Mouse (Mus musculus) activated CD4-positive, CD25-positive, alpha-beta regulatory T cell, adult 4 months (primary cell): ENCODE measurements around the gene Fam171b. TPM values are rescaled to one million over a fixed set of nuclear protein-coding genes. Genes with fewer than 3 reads are reported as not detected.

Experiments
- ATAC-seq: one replicate; pipeline ENCODE4 v1.8.0; 2017
- polyA plus RNA-seq, 2 experiments: library from polyadenylated mRNA; unstranded; fragments of 100-300 nt; shearing (Covaris generic); gene quantifications; one replicate each; pipeline ENCODE4 v1.2.1; 2017

Fam171b gene
- under 1 TPM; 0.20 to 0.65 TPM for polyA plus RNA-seq

DNA sequence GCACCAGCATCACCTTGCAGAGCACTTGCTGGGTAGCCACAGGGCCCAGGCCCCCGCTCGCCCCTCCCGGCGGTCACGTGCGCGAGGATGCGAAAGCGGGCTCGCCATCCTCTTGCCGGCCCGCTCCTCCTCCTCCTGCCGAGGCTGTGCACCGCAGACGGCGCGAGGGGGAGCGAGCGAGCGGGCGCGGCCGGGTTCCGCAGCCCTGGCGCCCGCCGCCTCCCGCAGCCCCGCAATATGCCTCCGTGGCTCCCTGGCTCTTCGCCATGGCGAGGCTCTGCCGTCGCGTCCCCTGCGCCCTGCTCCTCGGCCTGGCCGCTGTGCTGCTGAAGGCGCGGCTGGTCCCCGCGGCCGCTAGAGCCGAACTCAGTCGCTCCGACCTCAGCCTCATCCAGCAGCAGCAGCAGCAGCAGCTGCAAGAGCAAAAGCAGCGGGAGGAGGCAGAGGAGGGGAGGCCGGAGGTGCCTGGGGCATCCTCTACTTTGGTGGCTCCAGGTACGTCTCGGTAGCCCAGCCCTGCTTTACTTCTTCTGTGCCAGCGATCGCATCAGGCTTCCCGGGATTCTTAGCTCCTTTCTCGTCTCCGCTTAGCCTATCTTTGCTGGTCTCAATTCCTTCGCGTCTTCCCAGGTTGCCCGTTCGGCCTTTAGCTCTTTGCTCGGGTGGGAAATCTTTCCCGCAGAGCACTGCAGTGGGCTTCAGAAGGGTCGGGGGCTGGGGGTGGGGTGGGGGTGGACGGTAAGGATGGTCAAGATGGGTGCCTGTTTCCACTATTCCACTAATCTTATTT lies at the start of gene Fam171b:
TSS of gene Fam171b (plus strand) at position 154 of the 790 bp plus-strand sequence.
- peak; percentile 75 for ATAC-seq

DNA sequence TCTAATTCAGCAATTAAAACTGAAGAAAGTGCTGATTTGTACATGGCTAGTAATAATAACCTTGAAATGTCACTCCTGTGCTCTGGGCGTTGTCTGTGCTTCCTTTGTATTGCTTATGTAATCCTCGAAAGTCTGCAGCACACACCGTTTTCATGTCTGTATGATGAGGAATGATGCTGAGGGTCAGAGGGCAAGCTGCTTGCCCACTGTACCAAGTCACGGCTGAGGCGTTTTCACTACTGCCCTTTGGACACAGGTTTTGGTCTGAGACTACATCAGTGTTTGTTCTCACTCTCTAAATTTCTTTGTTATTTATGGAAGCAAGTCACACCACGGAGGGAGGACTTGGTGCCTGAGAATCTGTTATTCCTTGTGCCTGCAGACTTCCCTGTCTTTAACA lies 46.4 kb upstream of the Fam171b start:
- no peak for ATAC-seq

DNA sequence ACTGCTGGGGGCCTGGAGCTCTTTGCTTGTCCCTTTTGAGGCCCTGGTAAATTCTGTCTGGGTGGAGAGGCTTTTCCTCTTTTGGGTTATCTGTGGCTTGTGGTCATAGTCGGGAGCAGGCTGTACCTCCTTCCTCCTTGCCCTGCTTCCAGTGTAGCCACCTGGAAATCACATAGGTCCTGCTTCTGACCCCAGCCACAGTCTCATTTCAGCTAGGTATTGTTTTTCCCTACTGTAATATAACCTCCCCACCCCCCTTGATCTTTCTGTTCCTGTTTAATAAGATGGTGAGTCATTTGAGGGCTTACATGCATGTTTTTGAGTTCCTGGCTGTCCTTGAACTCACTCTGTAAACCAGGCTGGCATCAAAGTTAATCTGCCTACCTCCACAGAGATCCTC lies 45.6 kb upstream of the Fam171b start:
- no peak for ATAC-seq

DNA sequence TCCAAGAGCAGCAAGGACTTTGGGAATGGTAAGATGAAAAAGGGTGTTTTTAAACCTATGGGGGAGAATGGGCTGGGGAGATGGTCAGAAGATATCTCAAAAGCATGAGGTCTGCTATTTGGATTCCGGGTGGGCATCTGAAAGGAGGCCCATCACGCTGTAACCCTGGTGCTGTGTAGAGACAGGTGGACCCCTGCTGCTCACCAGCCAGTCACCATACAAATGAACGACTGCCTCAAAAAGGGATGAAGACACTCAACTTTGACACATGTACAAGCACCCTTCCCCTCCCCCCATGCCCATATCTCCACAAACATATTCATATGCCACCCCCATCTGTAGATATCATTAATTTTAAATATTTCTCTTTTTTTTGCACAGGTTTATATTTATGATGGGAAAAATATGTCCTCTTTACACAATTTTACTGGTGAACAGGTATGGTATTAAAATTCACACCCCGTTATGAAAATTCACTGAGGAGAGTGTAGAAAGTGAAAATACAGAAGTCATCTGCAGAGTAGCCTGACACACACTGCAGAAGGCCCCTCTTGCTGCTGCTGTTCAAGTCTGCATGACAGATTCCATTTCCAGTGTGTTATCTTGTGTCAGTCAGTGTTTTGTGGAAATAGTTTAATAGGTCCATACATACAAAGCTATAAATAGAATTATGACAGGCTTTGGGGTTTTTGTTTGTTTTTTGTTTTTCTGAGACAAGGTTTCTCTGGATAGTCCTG lies 44.0 kb upstream of the Fam171b start:
- ATAC-seq, result no peak

DNA sequence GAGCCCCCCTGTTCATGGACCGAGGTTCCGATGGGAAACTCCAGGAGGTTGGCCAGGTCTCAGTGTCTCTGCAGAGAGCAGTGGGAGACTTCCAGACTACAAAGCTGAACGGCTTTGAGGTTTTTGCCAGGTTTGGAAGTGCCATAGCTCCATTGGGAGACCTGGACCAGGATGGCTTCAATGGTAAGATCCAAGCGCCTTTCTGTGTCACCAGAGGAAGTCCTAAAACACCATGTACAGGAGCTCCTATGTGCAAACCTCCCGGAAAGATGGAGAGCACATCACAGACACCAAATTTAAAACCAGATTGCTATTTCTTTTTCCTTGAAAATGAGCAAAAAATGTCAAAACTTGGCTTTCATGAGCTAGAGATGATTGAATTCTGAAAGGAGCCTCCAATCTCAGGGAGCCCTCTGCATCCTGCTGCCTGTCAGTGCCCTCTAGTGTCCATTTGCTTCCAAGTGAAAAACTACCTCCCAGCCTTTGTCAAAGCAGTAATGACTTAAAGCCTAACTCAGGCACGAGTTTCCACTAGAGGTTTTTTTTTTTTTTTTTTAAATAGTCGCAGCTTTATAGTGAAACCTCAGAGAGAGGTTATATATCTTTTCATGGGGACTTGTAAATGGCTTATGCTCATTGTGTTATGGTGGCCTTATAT lies 41.2 kb upstream of the Fam171b start:
- peak; percentile 93 for ATAC-seq

DNA sequence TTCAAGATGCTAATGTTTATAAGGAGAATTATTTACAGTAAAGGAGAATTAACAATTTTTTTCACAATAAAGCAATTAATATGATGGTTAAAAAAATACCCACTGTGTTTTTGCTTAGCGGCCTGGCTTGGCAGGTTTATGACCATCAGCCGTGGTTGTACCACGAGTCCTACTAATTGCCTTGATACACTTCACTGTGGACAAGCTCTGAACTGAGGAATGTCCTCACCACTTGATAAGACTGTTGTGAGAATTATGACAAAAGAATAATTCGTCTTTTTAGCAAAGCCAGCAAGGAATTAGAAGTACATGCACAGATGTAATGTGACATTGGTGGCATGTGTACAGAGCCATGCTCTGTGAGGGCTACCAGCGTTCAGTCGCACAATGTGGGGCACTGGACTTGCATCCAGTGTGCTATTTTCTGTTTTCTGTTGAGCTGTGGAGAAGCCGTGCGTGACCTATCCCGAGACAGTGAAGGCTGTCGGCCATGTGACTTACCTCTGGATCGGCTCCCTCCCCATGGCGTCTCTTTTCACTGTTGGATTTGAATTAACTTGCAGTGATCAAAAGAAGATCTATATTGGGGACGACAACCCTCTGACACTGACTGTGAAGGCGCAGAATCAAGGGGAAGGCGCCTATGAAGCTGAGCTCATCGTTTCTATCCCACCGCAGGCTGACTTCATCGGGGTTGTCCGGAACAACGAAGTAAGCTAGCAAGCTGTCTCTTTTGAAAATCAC lies 20.9 kb upstream of the Fam171b start:
- ATAC-seq, result no peak

DNA sequence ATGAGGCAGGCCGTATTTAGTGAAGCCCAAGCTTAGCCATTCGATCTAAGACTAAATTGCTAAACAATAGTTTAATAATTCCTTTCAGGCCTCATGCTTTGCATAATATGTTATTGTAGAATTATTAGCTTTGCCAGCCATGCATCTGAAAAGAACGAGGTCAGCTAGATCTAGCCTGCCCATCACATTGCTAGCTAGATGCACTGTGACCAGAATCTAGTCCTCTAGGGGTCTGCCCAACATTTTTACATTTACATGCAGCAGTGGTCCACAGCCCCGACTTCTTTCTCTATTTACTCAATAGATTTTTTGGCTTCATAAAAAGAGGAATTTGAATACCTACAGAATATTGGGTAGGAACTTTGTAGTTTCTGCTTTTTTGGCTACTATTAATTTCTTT lies 20.3 kb upstream of the Fam171b start:
- no peak for ATAC-seq

DNA sequence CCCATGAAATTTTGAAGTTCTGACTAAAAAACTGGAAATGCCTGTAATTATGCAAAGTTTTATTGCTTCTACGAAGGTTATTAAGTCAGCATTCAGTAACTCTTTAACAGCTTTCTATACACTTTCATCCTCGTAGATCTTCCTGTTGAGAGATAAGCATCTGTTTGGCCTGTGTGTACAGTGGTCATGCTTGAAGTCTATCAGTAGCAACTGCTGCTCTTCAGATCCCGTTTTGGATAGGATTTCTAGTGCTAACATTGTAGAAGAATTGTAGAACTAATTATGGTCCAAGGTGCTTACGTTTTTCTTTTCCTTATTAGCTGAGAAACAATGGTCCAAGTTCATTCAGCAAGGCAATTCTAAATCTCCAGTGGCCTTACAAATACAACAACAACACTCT lies 16.7 kb upstream of the Fam171b start:
- ATAC-seq, result no peak

DNA sequence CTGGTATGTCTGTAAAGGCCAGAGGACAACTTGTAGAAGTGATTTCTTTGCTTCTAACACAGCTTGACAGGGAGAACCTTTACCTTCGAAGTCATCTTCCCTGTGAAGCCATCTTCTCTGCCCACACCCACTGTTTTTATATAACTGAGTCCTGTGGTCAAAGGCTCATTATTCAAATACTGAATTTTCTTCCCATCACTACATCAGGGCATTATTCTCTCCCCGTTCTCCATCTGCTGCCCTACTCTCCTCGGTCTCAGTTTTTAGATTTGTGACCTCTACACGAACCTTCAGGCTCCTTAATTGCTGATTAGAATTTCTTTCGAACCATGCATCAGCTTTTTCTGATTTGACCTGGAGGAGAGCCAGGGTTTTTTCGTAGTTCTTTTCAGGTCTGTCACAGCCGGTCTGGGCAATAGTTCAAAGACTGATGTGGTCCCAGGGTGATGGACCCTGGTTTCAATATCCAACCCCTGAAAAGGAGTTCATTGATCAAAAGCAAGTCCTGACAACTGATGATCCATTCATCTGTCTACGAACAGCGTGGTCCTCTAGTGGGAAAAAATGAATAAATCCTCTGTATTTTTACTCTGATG lies 14.4 kb upstream of the Fam171b start:
- ATAC-seq, result no peak

DNA sequence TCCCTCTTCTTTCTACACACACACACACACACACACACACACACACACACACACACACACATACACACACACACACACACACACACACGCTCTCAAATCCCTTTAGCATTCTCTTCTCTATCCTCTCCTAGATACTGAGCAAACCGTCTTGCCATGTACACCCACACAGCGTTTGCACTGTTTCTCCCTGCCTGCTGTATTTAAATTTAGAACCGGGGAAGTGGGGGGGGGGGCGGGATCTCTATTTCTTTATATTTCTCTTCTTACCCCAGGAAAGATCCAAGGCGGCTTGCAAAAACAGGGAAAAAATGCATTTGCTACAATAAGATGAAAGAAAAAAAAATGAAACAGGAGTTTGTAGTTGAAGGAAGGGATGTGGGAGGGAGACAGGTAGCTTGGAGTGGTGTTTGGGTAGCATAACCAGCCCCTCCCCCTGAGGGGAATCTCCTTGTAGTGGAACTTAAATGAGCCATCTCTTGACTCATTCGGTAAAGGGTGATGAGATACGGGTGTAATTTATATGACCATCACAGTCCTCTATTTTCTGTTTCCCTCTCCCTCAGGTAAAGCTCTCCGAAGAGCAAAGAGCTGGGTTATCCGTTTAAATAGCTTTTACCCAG lies 947 bp downstream of the Fam171b start:
- no peak for ATAC-seq

DNA sequence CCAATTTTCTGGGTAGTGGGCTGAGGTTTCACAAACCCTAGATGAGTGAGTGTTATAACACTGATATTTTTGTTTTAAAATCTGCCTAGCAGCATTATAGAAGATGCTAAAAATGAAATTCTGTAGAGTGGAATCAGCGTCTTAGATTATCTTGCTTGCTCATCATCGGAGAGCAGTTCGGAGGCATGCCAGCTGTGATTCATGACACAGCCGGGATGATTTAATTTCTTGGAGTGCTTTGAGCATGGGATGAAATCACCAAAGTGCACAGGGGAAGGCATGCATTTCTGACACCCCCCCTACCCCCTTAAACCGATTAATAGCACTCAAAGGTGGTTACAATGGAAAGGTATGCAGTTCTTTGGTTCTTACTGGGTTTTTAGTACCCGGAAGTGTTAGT lies 1.6 kb downstream of the Fam171b start:
- ATAC-seq, result no peak

DNA sequence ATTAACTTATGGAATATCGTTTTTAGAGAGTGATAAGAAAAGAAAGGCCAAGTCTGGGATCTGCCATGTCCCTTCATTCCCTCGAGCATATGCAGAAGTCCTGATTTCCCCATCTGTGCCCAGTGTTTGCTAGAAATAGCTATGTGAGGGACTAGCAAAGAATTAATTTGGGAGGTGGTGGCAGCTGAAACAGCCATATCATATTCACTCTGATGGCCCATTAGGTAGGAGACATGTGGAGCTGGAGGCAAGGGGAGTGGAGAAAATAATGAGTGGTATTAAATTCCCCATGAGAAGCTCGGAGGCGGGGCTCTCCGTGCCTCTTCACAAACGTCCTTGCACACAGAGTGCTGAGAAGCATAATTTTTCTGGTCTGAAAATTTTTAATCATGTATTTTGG lies 3.7 kb downstream of the Fam171b start:
- ATAC-seq, result no peak

DNA sequence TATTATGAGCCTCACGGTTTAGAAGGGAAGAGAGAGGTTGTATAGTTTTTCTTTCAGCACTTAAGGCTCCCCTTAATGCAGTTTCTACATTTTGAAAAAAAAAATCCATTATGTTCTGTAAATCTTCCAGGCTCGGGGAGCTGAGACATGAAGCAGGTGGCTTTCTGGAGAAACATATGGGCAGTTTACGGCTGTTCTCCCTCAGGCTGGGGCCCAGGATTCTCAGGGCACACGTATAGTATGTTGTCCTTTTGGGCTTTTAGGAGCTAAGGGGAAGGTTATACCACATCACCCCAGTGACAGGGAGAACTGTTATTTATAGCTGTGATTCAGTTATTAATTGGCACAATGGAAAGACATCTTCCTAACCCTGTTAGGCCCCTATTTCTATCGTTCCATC lies 12.7 kb downstream of the Fam171b start:
- no peak for ATAC-seq

DNA sequence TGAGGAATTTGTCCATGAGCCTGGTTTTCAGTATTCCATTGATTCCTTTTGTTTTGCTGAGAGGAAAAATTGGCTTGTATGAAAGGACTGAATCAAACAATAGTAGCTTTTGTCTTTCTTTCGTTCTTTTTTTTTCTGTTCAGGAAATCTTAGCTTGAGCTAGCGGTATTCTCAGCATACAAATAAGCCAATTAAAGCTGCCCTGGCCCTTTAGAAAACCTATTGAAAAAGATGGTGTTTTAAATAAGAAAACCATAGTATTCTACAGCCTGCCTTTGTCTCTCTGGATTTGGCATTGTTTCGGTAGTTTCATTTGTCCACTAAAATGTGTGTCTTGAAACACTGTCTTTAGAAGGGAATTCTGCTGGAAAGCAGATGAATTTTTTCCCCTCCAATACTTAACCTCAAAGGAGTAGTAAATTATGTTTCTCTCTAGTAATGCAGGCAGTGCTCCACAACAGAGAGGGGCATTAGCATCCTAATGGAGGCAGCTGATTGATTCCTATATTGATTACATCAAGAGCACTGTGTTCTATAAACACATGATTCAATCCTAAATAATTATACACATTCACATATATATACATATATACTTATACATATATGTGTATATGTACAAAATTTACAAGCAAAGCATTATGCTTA lies 16.6 kb downstream of the Fam171b start:
- no peak for ATAC-seq

DNA sequence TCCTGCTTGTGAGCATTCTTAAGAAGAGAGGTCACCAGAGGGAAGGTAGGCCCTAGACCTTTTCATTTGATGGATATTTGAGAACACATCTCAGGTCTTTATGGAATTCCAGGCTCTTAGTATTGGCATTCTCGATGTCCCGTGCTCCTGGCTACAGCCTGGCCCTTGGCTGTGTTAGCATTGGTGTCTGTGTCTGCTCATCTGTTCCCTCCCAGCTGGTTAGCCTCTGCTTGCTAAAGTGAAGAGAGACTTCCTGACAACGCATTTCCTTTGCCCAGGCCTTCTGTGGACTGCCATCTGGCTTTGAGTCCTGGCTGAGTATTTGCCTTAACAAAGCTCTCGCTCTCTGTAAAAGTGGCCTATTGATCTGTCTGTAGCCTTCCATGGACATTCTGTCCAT lies 20.5 kb downstream of the Fam171b start:
- no peak for ATAC-seq

DNA sequence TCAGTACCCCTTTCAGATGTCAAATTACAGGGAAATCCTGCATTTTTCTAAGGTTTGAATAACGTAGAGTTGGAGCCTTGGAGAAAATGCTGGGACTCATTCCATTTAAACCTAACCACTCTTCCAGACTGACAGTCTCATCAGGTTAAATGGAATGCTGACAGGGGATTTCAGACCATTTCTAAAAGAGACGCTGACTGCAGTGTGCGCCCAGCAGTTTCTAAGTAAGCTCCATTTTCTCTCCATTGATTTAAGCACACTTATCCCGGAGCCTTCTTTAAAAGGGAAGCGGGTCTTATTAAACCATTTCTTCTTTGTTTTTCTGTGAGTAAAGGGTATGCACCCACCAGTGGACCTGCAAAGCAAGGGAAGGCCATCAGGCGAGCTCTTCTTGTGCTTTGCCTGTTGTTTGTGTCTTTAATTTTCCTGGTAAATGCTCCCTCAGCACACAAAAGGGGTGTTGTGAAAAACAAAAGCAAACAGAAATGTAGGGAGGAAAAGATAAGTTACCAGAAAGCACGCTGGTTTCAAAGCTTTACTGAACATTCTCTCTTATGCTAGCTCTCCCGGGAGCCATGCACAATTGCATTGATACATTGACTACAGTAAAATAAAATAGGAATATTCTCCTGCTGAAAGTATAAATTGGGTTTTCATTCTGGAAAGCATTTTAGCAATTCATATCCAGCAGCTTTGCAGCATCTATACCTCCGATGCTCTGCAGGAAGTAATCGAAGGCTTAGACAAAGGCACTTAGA lies 23.1 kb downstream of the Fam171b start:
- no peak for ATAC-seq

DNA sequence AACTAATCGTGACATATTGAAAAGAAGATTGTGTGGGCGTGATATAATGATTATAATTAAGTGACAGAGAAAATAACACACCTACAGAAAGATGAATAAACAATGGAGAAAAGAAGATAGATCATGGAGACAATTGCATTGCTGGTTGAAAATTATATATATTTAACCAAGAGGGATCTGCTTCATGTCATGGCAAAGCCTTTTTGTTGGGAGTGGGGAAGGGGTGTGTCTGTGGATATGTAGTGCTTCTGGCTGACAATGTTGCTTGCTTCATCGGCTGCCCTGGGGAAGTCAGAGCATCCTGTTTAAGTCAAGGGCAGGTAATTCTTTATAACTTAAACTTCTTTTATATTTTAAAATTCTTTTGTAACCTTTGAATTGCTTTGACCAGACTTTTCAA lies 36.1 kb downstream of the Fam171b start:
- no peak for ATAC-seq

DNA sequence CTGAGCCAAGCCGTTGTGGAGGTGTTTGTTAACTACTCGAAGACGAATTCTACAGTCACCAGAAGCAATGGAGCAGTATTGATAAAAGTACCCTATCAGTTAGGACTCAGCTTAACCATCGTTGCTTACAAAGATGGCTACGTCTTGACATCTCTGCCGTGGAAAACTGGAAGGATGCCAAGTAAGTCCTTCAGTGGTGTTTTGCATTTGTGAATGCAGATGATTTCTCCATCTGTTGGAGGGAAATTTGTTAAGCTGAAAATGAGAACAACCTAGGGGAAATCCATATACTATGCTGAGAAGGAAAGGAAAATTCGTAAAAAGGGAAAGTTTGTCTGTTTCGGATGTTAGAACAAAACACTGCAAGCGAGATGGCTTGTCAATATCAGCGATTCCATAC lies 41.0 kb downstream of the Fam171b start:
- ATAC-seq, result no peak

DNA sequence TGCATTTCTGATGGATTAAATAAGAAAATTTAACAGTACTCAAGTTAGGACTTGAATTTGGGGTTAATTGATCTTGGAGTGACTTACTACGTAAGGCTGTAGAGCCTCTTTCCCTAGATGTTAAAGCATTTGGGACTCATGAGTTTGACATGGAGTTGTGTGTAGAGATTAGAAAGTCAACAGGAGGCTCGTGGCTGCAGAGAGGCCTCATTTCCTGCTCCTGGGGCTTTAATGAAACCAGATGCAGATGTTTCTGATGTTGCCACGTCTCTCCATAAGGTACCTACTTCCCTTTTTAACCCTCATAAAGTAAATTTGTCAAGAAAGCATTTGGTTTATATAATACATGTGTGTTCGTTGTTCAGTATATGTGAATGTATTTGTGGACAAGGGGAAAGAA lies 43.8 kb downstream of the Fam171b start:
- ATAC-seq, result no peak

DNA sequence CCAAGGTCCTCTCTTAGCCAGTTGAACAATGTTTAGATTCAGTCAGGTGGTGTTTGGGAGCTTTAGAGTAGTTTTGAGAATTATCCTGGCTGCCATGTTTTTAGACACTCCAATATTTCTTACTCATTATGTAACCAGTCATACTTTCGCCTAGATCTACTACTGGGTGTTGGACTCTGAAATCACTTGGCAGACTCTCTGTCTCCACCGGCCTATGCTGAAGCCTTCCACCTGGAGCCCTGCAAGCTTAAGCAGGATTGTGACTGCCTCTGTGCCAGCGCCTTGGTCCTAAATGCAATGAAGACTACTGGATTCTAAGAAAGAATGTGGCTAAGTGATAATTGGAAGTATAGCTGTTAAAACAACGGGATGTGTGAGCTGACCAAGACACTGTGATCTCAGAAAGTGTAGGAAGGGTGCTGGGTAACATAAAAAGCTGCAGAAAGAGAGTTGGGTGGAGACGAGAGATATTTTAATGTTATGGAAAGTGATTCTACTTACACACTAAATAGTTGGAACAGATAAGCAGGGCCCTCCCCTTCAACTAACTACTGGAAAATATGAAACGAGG lies 71.5 kb downstream of the Fam171b start:
- ATAC-seq, result no peak
